Mouse (Mus musculus) erythroblast, embryonic 14.5 days (primary cell): ENCODE measurements around the gene Scd4.

Source experiments
- GATA1 ChIP-seq: IDR thresholded peaks from 2 replicates; pipeline ENCODE4 v1.6.1; 2012; ENCODE audit warnings: low read length, inconsistent platforms, mixed read lengths
- TAL1 ChIP-seq: IDR thresholded peaks from 3 replicates; pipeline ENCODE4 v1.6.1; 2012; ENCODE audit warnings: low read length, inconsistent platforms, mixed read lengths

DNA sequence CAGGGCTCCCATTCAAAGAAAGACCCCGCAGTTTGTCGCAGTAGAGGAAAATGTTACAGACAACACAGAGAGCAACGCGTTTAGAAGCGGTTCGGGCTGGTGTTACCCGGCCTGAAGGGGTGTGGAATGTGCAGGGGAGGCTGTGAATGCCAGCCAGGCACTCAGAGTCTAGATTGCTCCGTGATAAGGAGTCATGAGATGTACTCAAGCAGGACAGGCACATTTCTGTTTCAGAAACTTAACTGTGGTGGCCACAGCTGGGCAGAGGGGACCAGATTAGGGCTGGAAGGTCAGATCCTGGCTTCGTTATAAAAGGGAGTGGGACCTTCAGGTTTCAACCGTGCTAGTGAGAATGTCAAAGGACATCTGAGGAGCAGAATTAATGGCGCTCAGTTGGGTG is 48.2 kb upstream of the Scd4 start:
- peak; percentile 95 for TF ChIP-seq GATA1
- no peak for TF ChIP-seq TAL1
